ENCODE assay signal across 15 mouse cellular contexts in the genomic region with DNA sequence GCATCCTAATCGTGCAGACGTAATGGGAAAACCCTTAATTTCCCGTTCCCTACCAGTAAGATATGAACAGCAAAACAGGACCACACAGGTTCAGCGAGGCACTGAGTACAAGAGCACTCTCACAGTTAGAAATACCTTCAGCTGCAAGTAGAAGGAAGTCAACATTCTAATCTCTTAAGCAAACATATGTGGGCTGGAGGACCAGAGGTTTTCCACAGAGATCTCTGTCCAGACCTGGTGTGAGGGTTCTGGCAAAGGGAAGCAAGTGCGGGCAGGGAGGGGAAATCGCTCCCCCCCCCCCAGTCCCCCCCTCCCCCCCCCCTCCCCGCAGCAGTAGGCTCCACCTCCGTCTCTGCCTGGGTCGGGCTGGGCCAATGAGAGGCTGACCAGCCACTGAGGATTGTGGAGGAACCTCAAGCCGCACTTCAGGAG.
A peak's percentile ranks its signal among the peaks of the same experiment; 100 is the strongest.
DNase-seq lines count a peak whose midpoint lies in the region; ATAC-seq lines count a peak whose summit lies in the region.
"Had no signal": no experiment of that assay in that cellular context is flagged by ENCODE, and none has a peak within 500 bp of the region (broad histone marks: within the 10 kb centered on the region; RNA-seq: fewer than 3 reads in every experiment).

No protein-coding gene starts in this region.

- DNase-seq in heart, postnatal 36 days, result no peak
- DNase-seq in intestine, embryonic 14.5 days (ENCODE audit: low spot score), result no peak
- DNase-seq in lung, adult 18-20 months, result peak; percentile 49 to 66
- DNase-seq in layer of hippocampus, adult 11-12 months (ENCODE audit: low spot score), result no peak
- no peak for DNase-seq in left cerebral cortex, adult 11 months (ENCODE audit: low spot score)
- no peak for DNase-seq in testis, postnatal 10 days (ENCODE audit: low spot score)
- DNase-seq: adrenal gland, adult 8-10 months; embryo, embryonic 11 days; gastrocnemius, postnatal 14 days; layer of hippocampus, adult 9-11 months had no signal

- H3K27ac ChIP-seq in heart, embryonic 14.5 days (replicated peaks in 1 of 2; ENCODE audit: control insufficient read depth in 1 of 2, insufficient read depth in 1 of 2, low read depth in 2 of 2, low read length in 2 of 2), result no peak overlapping the region
- no peak overlapping the region for H3K27ac ChIP-seq in intestine, embryonic 14.5 days (ENCODE audit: low read depth)
- H3K27ac ChIP-seq in stomach, embryonic 15.5 days, result no peak overlapping the region
- H3K27ac ChIP-seq: hindbrain, postnatal 0 days; midbrain, embryonic 15.5 days had no signal

- H3K4me3 ChIP-seq in heart, embryonic 14.5 days (ENCODE audit: control insufficient read depth in 1 of 2, insufficient read depth in 1 of 2, low read depth in 1 of 2, low read length in 2 of 2), result no peak overlapping the region
- no peak overlapping the region for H3K4me3 ChIP-seq in intestine, embryonic 14.5 days (ENCODE audit: low read depth, low read length)
- H3K4me3 ChIP-seq in stomach, embryonic 15.5 days (replicated peaks), result no peak overlapping the region
- H3K4me3 ChIP-seq: midbrain, embryonic 15.5 days had no signal

- peak; percentile 84 for ATAC-seq in heart, embryonic 14.5 days (ENCODE audit: insufficient number of reproducible peaks, insufficient read depth, low FRiP score, low read depth)
- peak; percentile 75; the same call in 1 of the 2 replicates for ATAC-seq in intestine, embryonic 14.5 days (replicated peaks; ENCODE audit: low FRiP score, low TSS enrichment, low read depth)
- ATAC-seq in stomach, embryonic 15.5 days (ENCODE audit: insufficient read depth, low FRiP score, low read depth), result peak; percentile 92
- ATAC-seq: hindbrain, postnatal 0 days; midbrain, embryonic 15.5 days; Patski had no signal

- 32% methylated on average over 5 of the region's 10 CpGs for WGBS in heart, embryonic 14.5 days
- 35% methylated on average over 7 of the region's 10 CpGs for WGBS in intestine, embryonic 14.5 days
- WGBS in stomach, embryonic 15.5 days, result 42% methylated on average over 8 of the region's 10 CpGs

- intact Hi-C loops in heart, postnatal 36 days (cut with DNase I), result no loop called here

- H3K9ac ChIP-seq in heart, embryonic 14.5 days (ENCODE audit: low read length), result no peak overlapping the region
- H3K9ac ChIP-seq in intestine, embryonic 14.5 days (ENCODE audit: low read length), result no peak overlapping the region
- H3K9ac ChIP-seq in stomach, embryonic 15.5 days, result no peak overlapping the region
- H3K9ac ChIP-seq: midbrain, embryonic 15.5 days had no signal

- 0 out of 4 replicates have a peak, but pooled peaks cover 0 to 2% of the 10 kb centered on the region in 2 experiments for H3K4me1 ChIP-seq in heart, embryonic 14.5 days (ENCODE audit: control insufficient read depth in 2 of 2, insufficient read depth in 2 of 2, low read length in 2 of 2)
- no peaks in the 10 kb centered on the region for H3K4me1 ChIP-seq in intestine, embryonic 14.5 days (replicated peaks; ENCODE audit: control insufficient read depth, insufficient read depth, low read length)
- H3K4me1 ChIP-seq in stomach, embryonic 15.5 days, result no peaks in the 10 kb centered on the region
- H3K4me1 ChIP-seq: midbrain, embryonic 15.5 days had no signal

- H3K9me3 ChIP-seq in heart, embryonic 14.5 days (ENCODE audit: control insufficient read depth, low read length), result no peaks in the 10 kb centered on the region
- H3K9me3 ChIP-seq in intestine, embryonic 14.5 days (ENCODE audit: control insufficient read depth, low read length), result no peaks in the 10 kb centered on the region
- H3K9me3 ChIP-seq in stomach, embryonic 15.5 days, result no peaks in the 10 kb centered on the region
- H3K9me3 ChIP-seq: midbrain, embryonic 15.5 days had no signal

- H3K4me2 ChIP-seq in heart, embryonic 14.5 days (ENCODE audit: low read length), result 0 out of 2 replicates have a peak overlapping the region, but pooled peaks have one; percentile 21
- H3K4me2 ChIP-seq in intestine, embryonic 14.5 days (ENCODE audit: low read length), result no peak overlapping the region
- 0 out of 2 replicates have a peak overlapping the region, but pooled peaks have one; percentile 19 for H3K4me2 ChIP-seq in stomach, embryonic 15.5 days
- H3K4me2 ChIP-seq: midbrain, embryonic 15.5 days had no signal

- no peaks in the 10 kb centered on the region for H3K27me3 ChIP-seq in heart, embryonic 14.5 days (ENCODE audit: control insufficient read depth, insufficient read depth, low read length)
- H3K27me3 ChIP-seq in intestine, embryonic 14.5 days (replicated peaks; ENCODE audit: control insufficient read depth, insufficient read depth, low read length), result no peaks in the 10 kb centered on the region
- H3K27me3 ChIP-seq in stomach, embryonic 15.5 days (replicated peaks), result no peaks in the 10 kb centered on the region
- H3K27me3 ChIP-seq: midbrain, embryonic 15.5 days had no signal

- H3K36me3 ChIP-seq in heart, embryonic 14.5 days (ENCODE audit: control insufficient read depth, insufficient read depth, low read length), result no peaks in the 10 kb centered on the region
- H3K36me3 ChIP-seq in intestine, embryonic 14.5 days (ENCODE audit: control insufficient read depth, insufficient read depth, low read length), result no peaks in the 10 kb centered on the region
- no peaks in the 10 kb centered on the region for H3K36me3 ChIP-seq in stomach, embryonic 15.5 days
- H3K36me3 ChIP-seq: midbrain, embryonic 15.5 days had no signal

Comparison
In these comparisons a context has a peak if more than half of its experiments do, and no peak if none do; other contexts are left out.
1. DNase-seq: peak in lung, adult 18-20 months (2 of 2); none in heart, postnatal 36 days (0 of 2), intestine, embryonic 14.5 days (single experiment), layer of hippocampus, adult 11-12 months (single experiment), left cerebral cortex, adult 11 months (single experiment) and testis, postnatal 10 days (single experiment).
2. Peak in every context shown above with its lines, with median percentiles within 50 percentile points of each other: ATAC-seq.